Mouse (Mus musculus) megakaryocyte, embryonic 14.5 days (primary cell): ENCODE results near the gene Gba2.

Source experiments
- FLI1 ChIP-seq: IDR thresholded peaks from 2 replicates; pipeline ENCODE4 v1.6.1; 2012; ENCODE audit warnings: low read length, inconsistent platforms, mixed read lengths
- GATA1 ChIP-seq: IDR thresholded peaks from 3 replicates; pipeline ENCODE4 v1.6.1; 2012; ENCODE audit warnings: mixed read lengths, low read length, inconsistent platforms, borderline replicate concordance

GRCm38 (mm10) chr4:43528487-43528886, 50.2 kb downstream of the Gba2 start:
- no peak for TF ChIP-seq FLI1
- TF ChIP-seq GATA1, result no peak
